Mouse (Mus musculus): ENCODE results near the gene Sox6. TPM values are rescaled to one million over a fixed set of nuclear protein-coding genes. Genes with fewer than 3 reads are reported as not detected.

Sox6 gene
- total RNA-seq, 4 experiments from 2014 or later, result 22.1 to 37.2 (median 29.9) TPM

DNA sequence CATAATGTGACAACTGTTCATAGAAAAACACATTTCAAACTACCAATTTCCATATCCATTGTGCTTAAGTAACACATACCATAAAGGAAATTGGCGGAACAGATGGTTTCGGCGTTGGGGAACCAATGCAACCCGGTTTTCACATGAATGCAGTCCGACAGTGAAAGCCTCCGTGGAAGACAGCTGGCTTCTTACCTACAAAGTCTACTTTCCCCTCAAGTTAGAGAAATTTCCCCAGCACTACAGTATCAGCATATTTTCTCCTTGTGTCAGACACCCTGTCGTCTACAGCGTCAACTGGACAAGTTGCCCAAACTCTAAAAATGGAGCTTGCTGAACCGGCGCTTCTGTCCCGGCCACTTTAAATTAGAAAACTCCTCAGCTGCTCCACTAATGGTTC, 470.3 kb downstream of the Sox6 start:
- no peak for DNase-seq (ENCODE audit: low spot score in 2 of 2)

DNA sequence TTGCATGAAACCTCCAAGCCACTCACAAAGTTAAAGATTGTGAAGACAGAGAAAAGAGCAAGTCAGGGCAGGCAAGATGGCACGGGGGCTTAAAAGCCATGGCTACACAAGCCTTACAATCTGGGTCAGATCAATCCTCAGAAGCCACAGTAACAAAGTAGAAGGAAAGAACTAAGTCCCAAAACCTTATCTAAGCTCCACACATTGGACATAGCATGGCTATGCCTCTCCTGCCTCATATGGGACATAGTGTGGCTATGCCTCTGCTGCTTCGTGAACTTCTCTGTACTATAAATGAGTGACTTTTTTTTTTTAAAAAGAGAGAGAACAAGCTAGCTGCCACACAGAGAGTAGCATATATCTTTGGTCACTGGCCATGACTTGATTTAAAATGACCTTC, 471.8 kb downstream of the Sox6 start:
- no peak for DNase-seq (ENCODE audit: low spot score in 2 of 2)

- DNase-seq (ENCODE audit: low spot score in 2 of 2), result no peak
These were observed 473.6 kb downstream of the Sox6 start for GRCm38 (mm10) chr7:115565060-115565426.

GRCm38 (mm10) chr7:115564359-115565059, 474.1 kb downstream of the Sox6 start:
- no peak for DNase-seq (ENCODE audit: low spot score in 2 of 2)

DNA sequence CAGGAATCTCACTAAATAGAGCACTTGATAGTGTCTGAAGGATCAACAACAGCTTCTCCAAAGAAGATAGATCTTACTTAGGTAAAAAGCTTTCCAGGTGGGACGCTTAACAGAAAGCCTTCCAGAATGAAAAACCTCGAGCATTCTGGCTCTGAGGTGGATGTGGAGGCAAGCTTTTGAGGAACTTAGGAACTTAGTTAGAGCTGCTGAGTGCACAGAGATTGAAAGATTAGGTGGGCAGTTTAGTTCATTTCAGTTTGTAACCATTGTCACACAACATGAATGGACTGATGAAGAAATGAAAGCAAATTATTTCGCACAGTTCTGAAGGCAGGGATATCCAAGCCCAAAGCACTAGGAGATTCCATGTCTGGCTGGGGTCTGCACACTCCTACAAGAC, 481.9 kb downstream of the Sox6 start:
- DNase-seq (ENCODE audit: low spot score in 2 of 2), result no peak

GRCm38 (mm10) chr7:115550197-115550804, 488.3 kb downstream of the Sox6 start:
- DNase-seq (ENCODE audit: low spot score in 2 of 2), result no peak

DNA sequence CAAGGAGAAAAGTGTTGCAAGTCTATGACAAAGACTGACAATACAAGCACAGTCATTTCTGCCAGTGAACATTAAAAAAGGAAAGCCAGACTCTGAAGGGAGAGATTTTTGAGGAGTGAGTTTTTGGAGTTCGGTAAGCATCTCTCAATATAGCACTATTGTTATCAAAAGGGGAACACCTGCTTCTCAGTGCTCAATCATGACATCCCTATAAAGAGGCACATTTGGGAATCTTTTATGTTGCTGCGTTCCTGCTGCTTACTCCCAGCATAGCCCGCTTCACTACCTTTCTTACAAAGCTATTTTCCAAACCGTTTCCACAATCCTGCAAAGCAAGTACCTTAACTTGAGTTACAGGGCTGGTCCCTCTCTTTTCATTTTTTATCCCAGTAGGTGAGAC, 488.9 kb downstream of the Sox6 start:
- no peak for DNase-seq (ENCODE audit: low spot score in 2 of 2)

- DNase-seq (ENCODE audit: low spot score in 2 of 2), result no peak
These were observed 492.8 kb downstream of the Sox6 start for GRCm38 (mm10) chr7:115545585-115546374.

- no peak for DNase-seq (ENCODE audit: low spot score in 2 of 2)
These were observed 495.0 kb downstream of the Sox6 start for GRCm38 (mm10) chr7:115543596-115543995.

- DNase-seq (ENCODE audit: low spot score in 2 of 2), result no peak
These were observed 498.3 kb downstream of the Sox6 start for GRCm38 (mm10) chr7:115540261-115540660.

DNA sequence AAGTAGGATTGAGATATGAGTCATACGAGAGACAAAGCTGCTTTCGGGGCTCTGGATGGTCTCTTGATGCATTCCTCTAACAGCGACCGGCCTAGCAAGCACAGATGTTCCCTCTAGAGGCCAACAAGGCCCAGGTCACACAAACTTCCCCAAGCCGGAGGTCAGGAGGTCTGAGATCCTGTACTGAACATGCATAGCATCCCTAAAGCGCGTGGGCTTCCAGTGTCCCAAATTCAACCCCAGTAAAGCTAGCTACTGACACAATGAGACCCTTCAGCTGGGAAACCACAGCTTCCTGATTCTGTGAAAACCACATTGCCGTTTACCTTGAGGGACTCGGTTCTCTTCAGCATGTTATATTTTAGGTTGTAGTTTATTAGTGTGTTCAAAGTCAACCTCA, 499.6 kb downstream of the Sox6 start:
- no peak for DNase-seq (ENCODE audit: low spot score in 2 of 2)

GRCm38 (mm10) chr7:115537636-115538035, 501.0 kb downstream of the Sox6 start:
- DNase-seq (ENCODE audit: low spot score in 2 of 2), result peak; percentile 4 to 8

- DNase-seq (ENCODE audit: low spot score in 2 of 2), result no peak
These were observed 502.1 kb downstream of the Sox6 start for GRCm38 (mm10) chr7:115536521-115536920.

- no peak for DNase-seq (ENCODE audit: low spot score in 2 of 2)
These were observed 506.7 kb downstream of the Sox6 start for GRCm38 (mm10) chr7:115531875-115532274.

- no peak for DNase-seq (ENCODE audit: low spot score in 2 of 2)
These were observed 507.4 kb downstream of the Sox6 start for GRCm38 (mm10) chr7:115531217-115531616.

- no peak for DNase-seq (ENCODE audit: low spot score in 2 of 2)
These were observed 520.9 kb downstream of the Sox6 start for GRCm38 (mm10) chr7:115517701-115518100.

DNA sequence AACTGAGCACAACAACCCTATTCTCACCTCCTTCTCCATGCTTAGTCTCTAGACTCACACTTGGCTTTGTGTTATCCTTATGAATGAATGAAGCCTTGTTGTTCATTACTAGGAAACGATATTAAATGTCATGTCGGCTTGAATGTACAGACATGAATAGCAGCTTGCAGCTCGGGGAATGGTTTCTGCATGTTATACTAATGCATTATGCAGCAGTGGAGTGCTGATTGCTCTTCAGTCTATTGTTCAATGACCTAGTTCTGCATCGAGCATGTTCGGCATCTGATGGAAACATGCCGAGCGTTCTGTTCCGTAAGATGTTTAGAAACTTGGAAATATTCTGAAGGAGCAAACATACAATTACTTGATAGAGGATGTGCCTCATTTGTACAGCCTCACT, 524.9 kb downstream of the Sox6 start:
- DNase-seq (ENCODE audit: low spot score in 2 of 2), result no peak

- DNase-seq (ENCODE audit: low spot score in 2 of 2), result no peak
These were observed 526.8 kb downstream of the Sox6 start for GRCm38 (mm10) chr7:115511777-115512176.

- no peak for DNase-seq (ENCODE audit: low spot score in 2 of 2)
These were observed 527.5 kb downstream of the Sox6 start for GRCm38 (mm10) chr7:115511091-115511490.

DNA sequence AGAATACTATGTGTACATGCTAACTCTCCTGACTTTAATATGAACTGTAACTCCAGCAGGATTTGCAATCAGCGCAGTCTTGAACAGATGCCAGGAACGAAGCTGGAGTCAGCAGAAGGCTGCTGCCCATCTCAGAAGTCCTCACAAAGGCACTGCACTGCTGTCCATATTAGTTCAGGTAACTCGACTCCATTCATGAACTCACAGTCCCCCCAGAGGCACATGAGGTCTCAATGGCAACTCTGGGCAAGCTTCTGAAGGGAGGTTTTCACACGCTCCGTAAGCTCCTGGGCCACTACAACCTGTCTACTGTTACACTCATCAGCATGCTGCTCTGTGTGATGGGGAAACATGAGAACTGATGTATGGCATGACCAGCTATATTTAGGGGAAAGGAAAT, 528.6 kb downstream of the Sox6 start:
- DNase-seq (ENCODE audit: low spot score in 2 of 2), result no peak

DNA sequence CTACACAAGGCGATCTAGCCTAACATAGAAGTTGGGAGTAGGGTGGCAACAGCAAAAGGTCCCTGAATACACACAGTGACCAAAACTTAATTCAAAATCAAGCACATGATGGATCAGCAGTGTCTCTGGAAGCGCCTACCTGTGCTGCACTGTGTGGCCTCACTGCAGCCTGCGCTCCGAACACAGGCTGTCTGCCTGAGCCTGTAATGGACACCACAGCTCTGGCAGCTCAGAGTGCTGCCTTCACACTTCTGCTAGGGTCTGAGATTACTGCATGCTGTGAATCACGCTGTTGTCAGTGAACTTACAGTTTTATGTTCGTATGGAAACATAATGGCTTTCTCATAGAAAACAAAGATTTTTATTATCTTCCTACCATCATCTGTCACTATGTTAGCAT, 532.2 kb downstream of the Sox6 start:
- DNase-seq (ENCODE audit: low spot score in 2 of 2), result no peak

DNA sequence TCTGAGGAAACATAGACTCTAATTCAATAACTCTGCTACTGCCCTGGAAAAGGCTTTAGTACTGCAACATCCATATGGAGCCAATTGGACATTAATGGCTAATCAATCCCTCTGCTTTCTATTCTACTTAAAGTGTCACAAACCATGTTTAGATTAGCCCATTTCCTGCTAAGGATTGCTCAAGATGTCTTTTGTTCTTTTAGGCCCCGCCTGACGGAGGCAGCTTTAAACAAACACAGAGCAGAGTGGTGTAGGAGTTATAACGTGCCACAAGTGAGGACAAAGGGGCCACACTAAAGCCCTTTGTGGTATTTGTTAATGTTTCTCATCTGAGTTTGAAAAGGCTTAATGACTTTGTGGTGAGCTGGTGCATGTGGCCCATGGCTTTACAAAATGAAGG, 537.1 kb downstream of the Sox6 start:
- DNase-seq (ENCODE audit: low spot score in 2 of 2), result no peak

- DNase-seq (ENCODE audit: low spot score in 2 of 2), result no peak
These were observed 537.8 kb downstream of the Sox6 start for GRCm38 (mm10) chr7:115500825-115501224.
